Mouse (Mus musculus) intestine, postnatal 0 days (tissue): ENCODE measurements around the gene Wbp2nl. TPM values are rescaled to one million over a fixed set of nuclear protein-coding genes. Genes with fewer than 3 reads are reported as not detected.

ENCODE experiments used
- ATAC-seq: fragments of 200-750 bp; cut with Nextera tagmentation; 2 replicates; pipeline ENCODE4 v1.8.0; 2017; ENCODE audit warnings: mild to moderate bottlenecking, moderate TSS enrichment, moderate library complexity
- H3K27ac ChIP-seq: fragments of 300-500 bp; sonication (generic); 2 replicates; pipeline ENCODE4 v1.5.1; 2014; ENCODE audit warnings: mild to moderate bottlenecking, low read depth, low read length, moderate library complexity
- H3K27me3 ChIP-seq: fragments of 300-500 bp; sonication (generic); replicated peaks from 2 replicates; pipeline ENCODE4 v1.6.1; 2014; ENCODE audit warnings: low read length, mixed read lengths; ENCODE audit not compliant: control insufficient read depth, insufficient read depth
- H3K36me3 ChIP-seq: fragments of 300-500 bp; sonication (generic); 2 replicates; pipeline ENCODE4 v1.6.1; 2014; ENCODE audit warnings: mild to moderate bottlenecking, moderate library complexity; ENCODE audit not compliant: control insufficient read depth, insufficient read depth
- H3K4me1 ChIP-seq: fragments of 300-500 bp; sonication (generic); replicated peaks from 2 replicates; pipeline ENCODE4 v1.6.1; 2014; ENCODE audit warnings: antibody characterized with exemption, low read length, mixed read lengths; ENCODE audit not compliant: control insufficient read depth, insufficient read depth
- H3K4me2 ChIP-seq: fragments of 300-500 bp; sonication (generic); replicated peaks from 2 replicates; pipeline ENCODE4 v1.6.1; 2014; ENCODE audit warnings: low read depth, mild to moderate bottlenecking, moderate library complexity
- H3K4me3 ChIP-seq: fragments of 300-500 bp; sonication (generic); 2 replicates; pipeline ENCODE4 v1.5.1; 2014; ENCODE audit warnings: low read depth, low read length
- H3K9ac ChIP-seq: fragments of 300-500 bp; sonication (generic); 2 replicates; pipeline ENCODE4 v1.6.1; 2014; ENCODE audit warnings: mild to moderate bottlenecking, low read depth, low read length
- H3K9me3 ChIP-seq: fragments of 300-500 bp; sonication (generic); 2 replicates; pipeline ENCODE4 v1.6.1; 2016; ENCODE audit warnings: mixed run types; ENCODE audit not compliant: control insufficient read depth
- CTCF ChIP-seq: sonication (generic); IDR thresholded peaks from 2 replicates; pipeline ENCODE4 v1.5.1; 2016; ENCODE audit warnings: low read depth, mild to moderate bottlenecking, control low read depth, antibody characterized with exemption, moderate library complexity
- WGBS: fragments of 180-500 bp; shearing (Covaris S2); extraction: QIAGEN DNeasy Blood & Tissue Kit; methylation state at CpG from one replicate; pipeline ENCODE4 v1.1.7; 2014; 5-methylcytosine and 5-hydroxymethylcytosine counted together
- polyA plus RNA-seq: library from polyadenylated mRNA; unstranded; fragments of >200 nt; fragmentation: Nextera tagmentation; extraction: Ambion mirVana; gene quantifications from 2 replicates; pipeline ENCODE4 v1.2.1, GENCODE M21; 2015

Gene Wbp2nl
- polyA plus RNA-seq, 1 experiment from 2014 or later: not detected

GRCm38 (mm10) chr15:82339634-82340254 is 41.0 kb downstream of the Wbp2nl start:
- no peak for ATAC-seq
- 0 out of 2 replicates have a peak overlapping the region, but pooled peaks have one; percentile 94 for H3K27ac ChIP-seq

DNA sequence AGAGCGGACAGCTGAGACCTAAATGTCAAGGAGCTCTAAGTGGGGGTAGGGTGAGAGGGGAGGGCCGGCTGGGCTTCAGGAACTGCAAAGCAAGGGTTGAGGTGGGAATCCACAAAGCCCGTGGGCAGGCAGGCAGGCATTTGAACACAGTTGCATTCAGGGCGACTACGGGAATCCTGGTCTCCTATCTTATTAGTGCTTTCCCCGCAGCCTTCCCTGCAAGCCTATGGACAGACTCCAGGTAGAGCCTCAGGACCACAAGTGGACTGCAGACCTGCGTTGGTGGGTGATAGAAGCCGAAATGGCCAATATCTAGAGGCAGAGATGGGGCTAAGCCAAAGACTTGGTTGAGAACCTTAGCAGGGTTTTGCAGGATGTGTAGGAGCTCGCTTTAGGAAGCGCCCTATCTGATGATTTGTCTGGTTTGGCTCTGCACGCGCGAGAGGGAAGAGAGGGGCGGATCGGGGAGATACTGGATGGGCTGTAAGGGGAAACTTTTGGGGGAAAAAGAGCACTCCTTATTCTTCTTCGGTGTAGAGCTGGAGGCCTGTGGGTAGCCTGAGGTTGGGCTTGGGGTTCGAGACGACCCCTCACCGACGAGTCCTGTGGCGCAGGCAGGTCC is 41.8 kb downstream of the Wbp2nl start:
- peak overlapping the region; percentile 94 for H3K27ac ChIP-seq
- peak overlapping the region; percentile 71 for H3K9ac ChIP-seq
- H3K4me2 ChIP-seq: peak overlapping the region; percentile 78
- H3K9me3 ChIP-seq: no peaks in the 10 kb centered on the region
- peaks cover 14% of the 10 kb centered on the region for H3K36me3 ChIP-seq
- no peaks in the 10 kb centered on the region for H3K27me3 ChIP-seq
- peaks cover 9% of the 10 kb centered on the region; the same call in 1 of the 2 replicates for H3K4me1 ChIP-seq
- peak overlapping the region; percentile 43 for H3K4me3 ChIP-seq
- ATAC-seq: no peak
- TF ChIP-seq CTCF: no peak
- 38% methylated on average over 21 of the region's 21 CpGs for WGBS

More at GRCm38 (mm10) chr15:82339634-82340254, 41.0 kb downstream of the Wbp2nl start:
- peaks cover 22% of the 10 kb centered on the region for H3K36me3 ChIP-seq
- H3K9me3 ChIP-seq: no peaks in the 10 kb centered on the region
- no peak overlapping the region for H3K9ac ChIP-seq
- TF ChIP-seq CTCF: no peak
- 49% methylated on average over 8 of the region's 8 CpGs for WGBS
- no peak overlapping the region for H3K4me3 ChIP-seq
- peak overlapping the region; percentile 78; the same call in 1 of the 2 replicates for H3K4me2 ChIP-seq
- peaks cover 9% of the 10 kb centered on the region; the same call in 1 of the 2 replicates for H3K4me1 ChIP-seq
- H3K27me3 ChIP-seq: no peaks in the 10 kb centered on the region

GRCm38 (mm10) chr15:82341036-82341501 is 42.3 kb downstream of the Wbp2nl start:
- Histone ChIP-seq H3K4me1 (peaks cover 9% of the 10 kb centered on the region; the same call in 1 of the 2 replicates), H3K27ac (peak overlapping the region; percentile 94), H3K9ac (peak overlapping the region; percentile 71), H3K27me3 (no peaks in the 10 kb centered on the region), H3K4me2 (peak overlapping the region; percentile 78), H3K9me3 (no peaks in the 10 kb centered on the region), H3K4me3 (peak overlapping the region; percentile 43), H3K36me3 (peaks cover 8% of the 10 kb centered on the region)
- no peak for ATAC-seq
- WGBS: under 1% methylated on average over 40 of the region's 40 CpGs
- TF ChIP-seq CTCF: peak; percentile 34

DNA sequence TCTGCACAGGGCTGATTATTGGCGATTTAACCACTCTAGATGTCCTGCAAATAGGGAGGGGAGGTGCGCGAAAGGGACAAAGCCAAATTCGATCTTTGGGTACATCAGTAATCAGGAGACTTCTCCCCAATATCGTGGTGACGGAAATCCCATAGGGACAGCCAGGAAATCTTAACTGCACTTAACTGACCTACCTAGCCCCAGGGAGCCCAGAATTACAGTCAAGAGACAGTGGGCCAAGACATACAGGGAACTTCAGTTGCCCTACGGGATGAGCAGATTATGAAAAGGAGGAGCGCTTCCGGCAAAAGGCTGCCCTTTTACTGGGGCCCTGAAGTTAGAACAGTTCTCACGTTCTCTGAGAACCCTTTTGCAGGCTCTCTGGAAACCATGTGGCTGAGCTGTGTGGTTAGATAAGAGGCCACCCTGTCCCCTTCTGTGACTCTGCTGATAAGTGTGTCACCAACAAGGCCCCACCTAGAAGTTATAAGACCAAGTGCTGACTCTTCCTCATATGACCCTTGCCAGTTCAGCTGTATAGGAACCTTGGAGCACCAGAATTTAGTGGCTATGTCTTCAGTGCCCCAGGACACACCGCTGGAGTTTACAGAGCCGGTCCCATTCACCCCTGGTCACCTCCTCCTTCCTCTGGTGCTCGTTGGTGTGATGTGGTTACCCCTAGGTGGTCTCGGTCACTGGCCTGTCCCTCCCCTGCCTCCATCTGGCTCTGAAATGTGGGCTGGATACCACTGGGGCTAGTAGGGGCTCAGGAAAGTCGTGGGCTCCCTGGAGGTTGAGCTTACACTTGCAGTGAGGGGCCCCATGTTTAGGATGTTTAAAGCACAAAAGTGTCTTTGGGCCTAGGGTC is 43.2 kb downstream of the Wbp2nl start:
- Histone ChIP-seq H3K4me3 (peak overlapping the region; percentile 43), H3K4me1 (peaks cover 9% of the 10 kb centered on the region; the same call in 1 of the 2 replicates), H3K9ac (peak overlapping the region; percentile 71), H3K36me3 (no peaks in the 10 kb centered on the region; the same call in 1 of the 2 replicates), H3K9me3 (no peaks in the 10 kb centered on the region), H3K27ac (peak overlapping the region; percentile 94), H3K27me3 (no peaks in the 10 kb centered on the region), H3K4me2 (peak overlapping the region; percentile 78)
- ATAC-seq: no peak
- 35% methylated on average over 15 of the region's 15 CpGs for WGBS
- no peak for TF ChIP-seq CTCF

GRCm38 (mm10) chr15:82342543-82342935 is 43.8 kb downstream of the Wbp2nl start:
- Histone ChIP-seq H3K9me3 (no peaks in the 10 kb centered on the region), H3K27ac (peak overlapping the region; percentile 94), H3K27me3 (no peaks in the 10 kb centered on the region), H3K9ac (no peak overlapping the region), H3K4me3 (no peak overlapping the region), H3K36me3 (no peaks in the 10 kb centered on the region), H3K4me2 (no peak overlapping the region), H3K4me1 (peaks cover 11% of the 10 kb centered on the region; the same call in 1 of the 2 replicates)
- WGBS: 77% methylated on average over 5 of the region's 5 CpGs
- no peak for ATAC-seq
- TF ChIP-seq CTCF: no peak
